Mouse (Mus musculus) forebrain, embryonic 16.5 days (tissue): ENCODE measurements at regions not wholly inside any gene's neighbourhood (a gene's known extent, or its start where the extent isn't known, plus 50 kb on each side); places are given as distances from the start of the nearest gene placed in this dataset.

Source experiments
- ATAC-seq: fragments of 200-750 bp; cut with Nextera tagmentation; 2 replicates; pipeline ENCODE4 v1.8.0; 2017; ENCODE audit warnings: mild to moderate bottlenecking, moderate library complexity
- H3K27ac ChIP-seq: fragments of 300-500 bp; sonication (generic); 2 replicates; pipeline ENCODE4 v1.5.1; 2014; ENCODE audit warnings: low read length, control low read depth
- H3K27me3 ChIP-seq: fragments of 300-500 bp; sonication (generic); replicated peaks from 2 replicates; pipeline ENCODE4 v1.6.1; 2014; ENCODE audit warnings: low read length; ENCODE audit not compliant: control insufficient read depth, insufficient read depth
- H3K36me3 ChIP-seq: fragments of 300-500 bp; sonication (generic); 2 replicates; pipeline ENCODE4 v1.6.1; 2014; ENCODE audit not compliant: control insufficient read depth, insufficient read depth
- H3K4me1 ChIP-seq: fragments of 300-500 bp; sonication (generic); replicated peaks from 2 replicates; pipeline ENCODE4 v1.6.1; 2014; ENCODE audit warnings: low read length; ENCODE audit not compliant: control insufficient read depth, insufficient read depth
- H3K4me2 ChIP-seq: fragments of 300-500 bp; sonication (generic); 2 replicates; pipeline ENCODE4 v1.6.1; 2014; ENCODE audit warnings: mild to moderate bottlenecking, low read length, control low read depth
- H3K4me3 ChIP-seq: fragments of 300-500 bp; sonication (generic); replicated peaks from 2 replicates; pipeline ENCODE4 v1.5.1; 2014; ENCODE audit warnings: mild to moderate bottlenecking, low read length, control low read depth
- H3K9ac ChIP-seq: fragments of 300-500 bp; sonication (generic); replicated peaks from 2 replicates; pipeline ENCODE4 v1.6.1; 2014; ENCODE audit warnings: low read depth, low read length, control low read depth
- H3K9me3 ChIP-seq: fragments of 300-500 bp; sonication (generic); 2 replicates; pipeline ENCODE4 v1.6.1; 2016; ENCODE audit warnings: low read length; ENCODE audit not compliant: control insufficient read depth
- WGBS: fragments of 180-500 bp; shearing (Covaris S2); extraction: QIAGEN DNeasy Blood & Tissue Kit; methylation state at CpG from one replicate; pipeline ENCODE4 v1.1.7; 2014; 5-methylcytosine and 5-hydroxymethylcytosine counted together

- Histone ChIP-seq H3K27ac (no peak overlapping the region), H3K36me3 (no peaks in the 10 kb centered on the region), H3K27me3 (no peaks in the 10 kb centered on the region), H3K4me2 (peak overlapping the region; percentile 59), H3K4me1 (peaks cover 20% of the 10 kb centered on the region), H3K4me3 (peak overlapping the region; percentile 29), H3K9ac (peak overlapping the region; percentile 19; the same call in 1 of the 2 replicates), H3K9me3 (no peaks in the 10 kb centered on the region)
- WGBS, result 2% methylated on average over 30 of the region's 30 CpGs
- peak; percentile 91 for ATAC-seq
Measured at GRCm38 (mm10) chr7:70624727-70625642, 258.4 kb upstream of the Nr2f2 start.

GRCm38 (mm10) chr7:70624031-70624726, 257.6 kb upstream of the Nr2f2 start:
- peaks cover 20% of the 10 kb centered on the region for H3K4me1 ChIP-seq
- H3K27ac ChIP-seq, result no peak overlapping the region
- no peak for ATAC-seq
- H3K27me3 ChIP-seq, result no peaks in the 10 kb centered on the region
- WGBS, result 5% methylated on average over 16 of the region's 16 CpGs
- no peaks in the 10 kb centered on the region for H3K9me3 ChIP-seq
- no peak overlapping the region for H3K4me2 ChIP-seq
- no peak overlapping the region for H3K9ac ChIP-seq
- H3K36me3 ChIP-seq, result no peaks in the 10 kb centered on the region
- H3K4me3 ChIP-seq, result no peak overlapping the region

GRCm38 (mm10) chr7:70619400-70619799, 252.9 kb upstream of the Nr2f2 start:
- ATAC-seq, result no peak
- Histone ChIP-seq H3K27ac (no peak overlapping the region), H3K9me3 (no peaks in the 10 kb centered on the region), H3K4me3 (no peak overlapping the region), H3K9ac (no peak overlapping the region), H3K36me3 (no peaks in the 10 kb centered on the region), H3K4me2 (no peak overlapping the region), H3K27me3 (no peaks in the 10 kb centered on the region), H3K4me1 (peaks cover 5% of the 10 kb centered on the region)
- 88% methylated on average over 7 of the region's 7 CpGs for WGBS

- H3K4me2 ChIP-seq, result no peak overlapping the region
- H3K4me3 ChIP-seq, result no peak overlapping the region
- ATAC-seq, result no peak
- H3K36me3 ChIP-seq, result no peaks in the 10 kb centered on the region
- no peak overlapping the region for H3K9ac ChIP-seq
- no peaks in the 10 kb centered on the region for H3K9me3 ChIP-seq
- 44% methylated on average over 5 of the region's 5 CpGs for WGBS
- H3K27me3 ChIP-seq, result no peaks in the 10 kb centered on the region
- no peaks in the 10 kb centered on the region for H3K4me1 ChIP-seq
- H3K27ac ChIP-seq, result no peak overlapping the region
Measured at GRCm38 (mm10) chr7:70618270-70618669, 251.7 kb upstream of the Nr2f2 start.

- H3K27me3 ChIP-seq, result no peaks in the 10 kb centered on the region
- H3K27ac ChIP-seq, result no peak overlapping the region
- no peak for ATAC-seq
- no peak overlapping the region for H3K9ac ChIP-seq
- H3K4me1 ChIP-seq, result no peaks in the 10 kb centered on the region
- no peak overlapping the region for H3K4me3 ChIP-seq
- no peaks in the 10 kb centered on the region for H3K9me3 ChIP-seq
- H3K36me3 ChIP-seq, result no peaks in the 10 kb centered on the region
- WGBS, result 95% methylated on average over 7 of the region's 7 CpGs
- H3K4me2 ChIP-seq, result no peak overlapping the region
Measured at GRCm38 (mm10) chr7:70606511-70606910, 240.0 kb upstream of the Nr2f2 start.

GRCm38 (mm10) chr7:70604471-70605174, 238.1 kb upstream of the Nr2f2 start:
- H3K4me3 ChIP-seq, result no peak overlapping the region
- no peaks in the 10 kb centered on the region for H3K27me3 ChIP-seq
- no peaks in the 10 kb centered on the region for H3K9me3 ChIP-seq
- H3K4me2 ChIP-seq, result no peak overlapping the region
- WGBS, result 87% methylated on average over 5 of the region's 5 CpGs
- H3K27ac ChIP-seq, result no peak overlapping the region
- H3K4me1 ChIP-seq, result no peaks in the 10 kb centered on the region
- ATAC-seq, result no peak
- H3K9ac ChIP-seq, result no peak overlapping the region
- H3K36me3 ChIP-seq, result no peaks in the 10 kb centered on the region

GRCm38 (mm10) chr7:70593027-70593426, 226.5 kb upstream of the Nr2f2 start:
- H3K4me2 ChIP-seq, result no peak overlapping the region
- peaks cover 23% of the 10 kb centered on the region for H3K27me3 ChIP-seq
- ATAC-seq, result no peak
- H3K27ac ChIP-seq, result no peak overlapping the region
- H3K9me3 ChIP-seq, result no peaks in the 10 kb centered on the region
- no peak overlapping the region for H3K9ac ChIP-seq
- no peaks in the 10 kb centered on the region for H3K36me3 ChIP-seq
- 83% methylated on average over 6 of the region's 6 CpGs for WGBS
- no peak overlapping the region for H3K4me3 ChIP-seq
- H3K4me1 ChIP-seq, result no peaks in the 10 kb centered on the region

GRCm38 (mm10) chr7:70591361-70592256, 225.1 kb upstream of the Nr2f2 start:
- no peaks in the 10 kb centered on the region for H3K9me3 ChIP-seq
- H3K27me3 ChIP-seq, result peaks cover 23% of the 10 kb centered on the region
- no peaks in the 10 kb centered on the region for H3K36me3 ChIP-seq
- H3K4me1 ChIP-seq, result no peaks in the 10 kb centered on the region
- H3K9ac ChIP-seq, result no peak overlapping the region
- 12% methylated on average over 13 of the region's 13 CpGs for WGBS
- H3K27ac ChIP-seq, result no peak overlapping the region
- H3K4me2 ChIP-seq, result no peak overlapping the region
- no peak overlapping the region for H3K4me3 ChIP-seq
- ATAC-seq, result no peak
